Mouse (Mus musculus) heart, embryonic 12.5 days (tissue): ENCODE measurements around the gene Ccn6. TPM values are rescaled to one million over a fixed set of nuclear protein-coding genes. Genes with fewer than 3 reads are reported as not detected.

Source experiments
- ATAC-seq: fragments of 200-750 bp; cut with Nextera tagmentation; 2 replicates; pipeline ENCODE4 v1.8.0; 2017; ENCODE audit warnings: moderate TSS enrichment, moderate library complexity; ENCODE audit not compliant: insufficient number of reproducible peaks, low FRiP score
- H3K27ac ChIP-seq: fragments of 300-500 bp; sonication (generic); 2 replicates; pipeline ENCODE4 v1.5.1; 2016; ENCODE audit warnings: mild to moderate bottlenecking, moderate library complexity; ENCODE audit not compliant: poor library complexity, severe bottlenecking
- H3K27me3 ChIP-seq: fragments of 300-500 bp; sonication (generic); replicated peaks from 2 replicates; pipeline ENCODE4 v1.6.1; 2016; ENCODE audit warnings: mild to moderate bottlenecking, moderate library complexity
- H3K36me3 ChIP-seq: fragments of 300-500 bp; sonication (generic); 2 replicates; pipeline ENCODE4 v1.6.1; 2016; ENCODE audit warnings: mild to moderate bottlenecking, moderate library complexity
- H3K4me1 ChIP-seq: fragments of 300-500 bp; sonication (generic); replicated peaks from 2 replicates; pipeline ENCODE4 v1.6.1; 2016; ENCODE audit warnings: mild to moderate bottlenecking
- H3K4me2 ChIP-seq: fragments of 300-500 bp; sonication (generic); 2 replicates; pipeline ENCODE4 v1.6.1; 2016; ENCODE audit warnings: mild to moderate bottlenecking, moderate library complexity
- H3K4me3 ChIP-seq: fragments of 300-500 bp; sonication (generic); 2 replicates; pipeline ENCODE4 v1.5.1; 2016; ENCODE audit warnings: mild to moderate bottlenecking
- H3K9ac ChIP-seq: fragments of 300-500 bp; sonication (generic); 2 replicates; pipeline ENCODE4 v1.6.1; 2016; ENCODE audit warnings: mild to moderate bottlenecking, moderate library complexity
- H3K9me3 ChIP-seq: fragments of 300-500 bp; sonication (generic); replicated peaks from 2 replicates; pipeline ENCODE4 v1.6.1; 2016; ENCODE audit warnings: mild to moderate bottlenecking, moderate library complexity
- WGBS: fragments of 180-500 bp; shearing (Covaris S2); methylation state at CpG from one replicate; pipeline ENCODE4 v1.1.7; 2016; 5-methylcytosine and 5-hydroxymethylcytosine counted together
- polyA plus RNA-seq: library from polyadenylated mRNA; unstranded; fragments of >200 nt; fragmentation: Nextera tagmentation; extraction: Ambion mirVana; gene quantifications from 2 replicates; pipeline ENCODE4 v1.2.1, GENCODE M21; 2016

Gene Ccn6
- polyA plus RNA-seq, 1 experiment from 2014 or later: not detected

DNA sequence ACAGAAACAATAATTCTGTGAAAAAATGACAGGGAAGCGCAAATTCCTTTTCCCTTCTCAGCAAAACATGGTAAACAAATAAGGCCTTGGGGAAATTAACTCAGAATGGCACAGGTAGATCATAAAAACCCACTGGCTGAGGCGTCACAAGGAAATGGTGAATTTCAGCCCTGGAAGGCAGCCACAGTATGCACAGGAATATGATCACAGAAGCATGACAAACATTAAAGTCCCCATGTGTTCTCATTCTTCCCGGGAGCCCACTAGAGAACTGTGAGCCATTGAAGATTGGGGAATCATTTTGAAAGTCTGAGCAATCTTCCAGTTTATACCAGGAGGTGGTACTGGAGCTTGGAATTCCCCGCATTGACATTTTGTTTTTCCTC is 54.1 kb downstream of the Ccn6 start:
- Histone ChIP-seq H3K4me1 (no peaks in the 10 kb centered on the region), H3K36me3 (peaks cover 65% of the 10 kb centered on the region), H3K27me3 (no peaks in the 10 kb centered on the region), H3K9me3 (no peaks in the 10 kb centered on the region), H3K4me2 (no peak overlapping the region), H3K27ac (no peak overlapping the region), H3K4me3 (no peak overlapping the region), H3K9ac (no peak overlapping the region)
- 65% methylated on average over 4 of the region's 4 CpGs for WGBS
- no peak for ATAC-seq

DNA sequence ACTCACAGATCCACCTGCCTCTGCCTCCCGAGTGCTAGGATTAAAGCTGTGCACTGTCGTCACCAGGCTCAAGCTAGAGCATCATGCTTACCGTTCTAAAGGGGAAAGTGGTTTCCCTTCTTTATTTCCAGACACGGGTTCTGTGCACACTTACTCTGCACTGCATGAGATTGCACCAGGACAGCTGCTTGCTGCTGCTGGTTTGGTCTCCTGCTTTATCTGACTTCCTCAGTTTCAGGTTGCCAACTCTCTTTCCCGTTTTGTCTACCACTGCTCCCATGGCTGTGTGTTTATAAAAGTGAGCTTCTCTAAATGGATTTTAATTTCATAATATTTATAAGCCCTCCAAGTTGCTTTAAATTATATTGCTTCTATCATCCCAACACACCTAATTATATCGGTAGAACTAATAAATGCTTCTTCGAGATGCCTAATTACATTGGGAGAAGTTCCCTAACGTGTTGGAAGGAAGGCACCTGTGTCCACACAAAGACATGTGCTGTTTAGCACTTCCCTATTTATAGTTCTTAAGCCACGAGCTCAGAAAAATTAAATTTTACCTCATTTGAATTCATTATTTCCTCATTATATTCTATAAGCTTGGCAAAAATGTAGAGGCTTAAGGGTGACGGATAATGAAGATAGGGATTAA is 54.6 kb downstream of the Ccn6 start:
- no peaks in the 10 kb centered on the region for H3K4me1 ChIP-seq
- H3K4me3 ChIP-seq: no peak overlapping the region
- peaks cover 65% of the 10 kb centered on the region for H3K36me3 ChIP-seq
- H3K27me3 ChIP-seq: no peaks in the 10 kb centered on the region
- H3K9me3 ChIP-seq: no peaks in the 10 kb centered on the region
- no peak overlapping the region for H3K9ac ChIP-seq
- 72% methylated on average over 10 of the region's 10 CpGs for WGBS
- no peak for ATAC-seq
- no peak overlapping the region for H3K4me2 ChIP-seq
- no peak overlapping the region for H3K27ac ChIP-seq

DNA sequence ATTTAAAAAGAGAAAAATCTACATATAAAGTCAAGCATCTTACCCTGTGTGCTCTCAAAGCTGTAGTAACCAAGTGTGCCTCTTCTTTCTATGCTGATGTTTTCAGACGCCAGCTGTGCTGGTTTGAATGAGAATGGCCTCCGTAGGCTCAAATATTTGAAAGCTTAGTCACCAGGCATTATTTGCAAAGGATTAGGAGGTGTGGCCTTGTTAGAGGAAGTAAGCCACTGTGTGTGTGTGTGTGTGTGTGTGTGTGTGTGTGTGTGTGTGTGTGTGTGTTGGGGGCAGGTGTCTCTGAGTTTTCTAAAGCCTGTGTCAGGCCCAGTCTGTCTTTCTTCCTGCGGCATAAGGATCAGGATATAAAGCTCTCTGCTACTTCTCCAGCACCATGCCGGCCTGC is 56.7 kb downstream of the Ccn6 start:
- WGBS: 61% methylated on average over 4 of the region's 4 CpGs
- Histone ChIP-seq H3K9me3 (no peaks in the 10 kb centered on the region), H3K4me3 (no peak overlapping the region), H3K27ac (no peak overlapping the region), H3K4me2 (no peak overlapping the region), H3K4me1 (no peaks in the 10 kb centered on the region), H3K27me3 (no peaks in the 10 kb centered on the region), H3K9ac (no peak overlapping the region), H3K36me3 (peaks cover 81% of the 10 kb centered on the region)
- no peak for ATAC-seq

DNA sequence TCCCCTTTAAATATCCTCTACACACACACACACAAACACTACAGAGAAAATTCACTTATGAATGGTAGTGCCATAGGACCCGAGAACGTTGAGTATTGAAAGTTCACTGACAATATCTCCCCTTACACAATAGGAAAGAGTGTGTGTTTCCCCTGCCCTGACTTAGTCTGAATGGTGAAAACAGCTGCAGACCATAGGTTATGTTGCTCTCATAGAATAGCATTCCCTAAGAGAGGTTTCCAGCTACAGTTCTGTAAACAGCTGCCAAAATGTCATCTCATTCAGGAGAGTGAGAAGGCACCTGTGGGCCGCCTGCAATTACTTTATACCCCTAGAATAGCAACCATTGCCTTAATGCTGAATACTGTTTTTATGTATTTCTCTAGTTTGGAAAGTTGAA is 57.2 kb downstream of the Ccn6 start:
- Histone ChIP-seq H3K4me2 (no peak overlapping the region), H3K4me1 (no peaks in the 10 kb centered on the region), H3K9ac (no peak overlapping the region), H3K27me3 (no peaks in the 10 kb centered on the region), H3K9me3 (no peaks in the 10 kb centered on the region), H3K27ac (no peak overlapping the region), H3K4me3 (no peak overlapping the region), H3K36me3 (peaks cover 78% of the 10 kb centered on the region)
- ATAC-seq: no peak
- WGBS: 71% methylated on average over 3 of the region's 3 CpGs

DNA sequence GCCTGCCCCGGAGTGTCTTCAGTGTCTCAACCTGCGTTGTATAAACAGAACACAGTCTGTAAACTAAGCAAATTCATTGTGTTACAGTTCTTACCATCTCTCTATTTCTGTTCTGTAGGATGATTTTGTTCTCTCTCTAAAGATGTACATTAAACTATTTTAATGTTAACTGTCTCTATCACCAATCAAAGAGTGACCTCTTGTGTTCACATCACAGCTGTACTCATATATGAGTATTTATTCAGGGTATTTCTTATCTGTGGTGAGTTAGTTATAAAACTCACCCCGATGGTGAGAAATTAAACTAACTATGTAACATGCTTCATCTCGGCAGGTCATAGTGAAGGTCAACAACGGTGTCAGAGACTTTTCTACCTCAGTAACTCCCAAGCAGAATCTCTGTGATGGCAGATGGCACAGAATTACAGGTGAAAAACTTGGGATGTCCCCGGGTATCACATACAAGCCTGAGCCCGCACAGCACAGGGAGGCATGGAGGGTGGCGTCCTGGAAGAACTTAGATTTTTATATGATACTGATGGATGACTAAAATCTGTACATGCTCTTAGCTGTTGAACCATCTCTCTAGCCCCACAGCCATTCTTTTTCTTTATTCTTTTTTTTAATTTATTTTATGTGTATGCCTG is 58.7 kb downstream of the Ccn6 start:
- Histone ChIP-seq H3K9ac (no peak overlapping the region), H3K4me3 (no peak overlapping the region), H3K27ac (no peak overlapping the region), H3K4me1 (no peaks in the 10 kb centered on the region), H3K9me3 (no peaks in the 10 kb centered on the region), H3K4me2 (no peak overlapping the region), H3K36me3 (peaks cover 70% of the 10 kb centered on the region), H3K27me3 (no peaks in the 10 kb centered on the region)
- ATAC-seq: no peak
- 91% methylated on average over 8 of the region's 8 CpGs for WGBS

Other genes starting within 250 kb of the Ccn6 start
- 144 and 158 TPM in 2 replicates for gene Lama4, start 198.3 kb downstream of the Ccn6 start, polyA plus RNA-seq
- 7.3 and 10.8 TPM in 2 replicates for gene Fam229b, start 29.9 kb downstream of the Ccn6 start, polyA plus RNA-seq
- gene Tube1, start 29.8 kb downstream of the Ccn6 start, polyA plus RNA-seq: 11.0 and 13.5 TPM in 2 replicates
- 18.0 and 18.7 TPM in 2 replicates for gene Fyn, start 205.1 kb upstream of the Ccn6 start, polyA plus RNA-seq